Mouse (Mus musculus) heart, postnatal 14 days (tissue): ENCODE measurements around the gene St7. TPM values are rescaled to one million over a fixed set of nuclear protein-coding genes. Genes with fewer than 3 reads are reported as not detected.

Source experiments
- DNase-seq, 2 experiments: peaks; one replicate each; pipeline ENCODE4 v3.0.0; 2021 to 2022
- intact Hi-C: fragments of 180-260 bp; cut with DNase I; formaldehyde crosslinking; loops from one replicate; pipeline ENCODE4 v1.15.1; 2025
- total RNA-seq, 2 experiments: library from RNA; stranded (reverse); gene quantifications; 2 replicates each; pipeline ENCODE4 v1.2.3; 2021

St7 gene
- total RNA-seq, 2 experiments from 2014 or later: 19.0 to 19.3 TPM

DNA sequence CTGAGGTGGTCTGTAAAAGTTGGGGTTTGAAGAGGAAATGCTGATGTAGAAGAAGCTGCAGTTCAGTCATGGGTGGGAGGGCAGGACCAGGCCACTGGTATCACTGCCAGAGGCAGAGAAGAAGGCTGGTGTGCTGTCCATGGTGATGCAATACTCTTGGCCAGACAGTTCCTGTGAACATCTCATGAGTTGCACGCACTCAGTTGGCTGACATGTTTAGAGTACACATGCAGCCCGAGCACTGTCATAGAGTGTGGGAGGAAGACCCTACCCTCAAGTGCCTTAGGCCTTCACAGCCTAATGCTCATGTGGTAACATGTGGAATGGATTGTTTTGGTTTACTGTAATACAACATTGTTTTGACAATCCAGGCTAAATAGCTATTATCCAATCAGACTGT, 238.5 kb downstream of the St7 start:
- DNase-seq: no peak
- intact Hi-C loops: no loop called here

DNA sequence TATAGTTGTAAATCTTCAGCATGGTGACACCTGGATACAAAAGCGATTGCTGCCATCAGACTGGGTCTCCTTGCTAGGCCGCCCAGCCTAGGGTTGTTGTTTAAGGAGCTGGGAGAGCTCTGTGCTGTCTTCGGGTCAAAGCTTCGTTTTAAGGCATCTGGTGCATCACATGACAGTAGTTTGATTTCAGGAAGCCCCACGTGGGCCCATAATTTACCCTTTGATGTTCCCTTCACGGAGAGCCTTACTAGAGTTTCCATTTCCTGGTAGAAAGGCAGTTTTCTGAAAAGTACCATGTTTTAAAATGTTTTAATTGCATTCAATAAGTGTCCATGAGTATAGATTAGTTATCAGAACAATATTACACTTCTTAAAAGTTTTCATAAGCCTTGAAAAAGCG, 239.1 kb downstream of the St7 start:
- intact Hi-C loops: no loop called here
- DNase-seq: no peak

DNA sequence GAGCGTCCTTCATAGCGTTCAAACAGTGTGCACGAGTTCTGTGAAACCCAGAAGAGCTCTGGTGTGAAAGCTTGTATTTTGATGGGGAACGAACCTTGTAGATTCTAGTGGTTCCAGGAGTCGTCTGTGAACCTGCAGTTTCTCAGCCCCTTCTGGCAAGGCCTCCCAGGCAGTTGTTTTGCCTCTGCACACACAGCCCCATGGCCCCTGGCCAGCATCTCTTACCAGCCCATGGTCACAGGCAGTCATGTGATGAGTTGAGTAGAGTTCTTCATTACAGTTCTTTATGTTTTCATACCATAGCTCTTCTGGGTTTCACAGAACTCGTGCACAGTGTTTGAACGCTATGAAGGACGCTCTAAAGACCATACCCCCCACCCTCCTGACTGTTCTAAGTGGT, 240.1 kb downstream of the St7 start:
- DNase-seq: no peak
- intact Hi-C loops: no loop called here

DNA sequence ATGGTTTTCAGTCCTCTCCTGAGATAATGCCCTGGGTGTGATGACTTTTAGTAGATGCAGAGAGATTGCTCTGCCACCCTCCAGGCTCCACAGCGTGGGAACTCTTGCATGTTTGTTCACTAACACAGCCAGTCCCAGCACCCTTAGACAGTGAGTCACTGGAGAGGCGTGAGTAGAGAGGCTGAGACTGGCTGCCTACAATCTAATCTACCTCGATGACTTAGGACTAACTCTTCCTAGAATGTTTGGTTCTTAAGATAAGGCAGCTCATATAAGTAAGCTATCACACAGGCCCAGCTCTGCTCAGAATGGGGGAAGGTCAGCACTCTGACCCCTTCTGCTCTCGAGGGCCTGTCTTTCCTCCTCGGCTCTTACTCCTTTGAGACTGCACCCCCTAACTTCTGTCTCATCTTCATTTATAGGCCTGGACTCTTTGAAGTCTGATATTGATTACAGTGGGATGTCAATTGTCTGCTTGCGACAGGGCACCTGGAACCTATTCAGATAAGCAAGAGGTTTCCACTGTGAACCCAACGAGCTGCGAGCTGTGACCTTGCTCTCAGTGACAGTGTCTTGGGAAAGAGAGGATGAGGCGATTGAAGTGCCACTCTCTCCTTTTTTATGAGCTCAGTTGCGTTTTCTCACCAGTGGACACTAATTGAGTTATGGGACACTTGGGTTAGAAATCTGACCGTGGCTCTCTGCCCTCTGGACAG, 246.1 kb downstream of the St7 start:
- intact Hi-C loops: no loop called here
- no peak for DNase-seq

DNA sequence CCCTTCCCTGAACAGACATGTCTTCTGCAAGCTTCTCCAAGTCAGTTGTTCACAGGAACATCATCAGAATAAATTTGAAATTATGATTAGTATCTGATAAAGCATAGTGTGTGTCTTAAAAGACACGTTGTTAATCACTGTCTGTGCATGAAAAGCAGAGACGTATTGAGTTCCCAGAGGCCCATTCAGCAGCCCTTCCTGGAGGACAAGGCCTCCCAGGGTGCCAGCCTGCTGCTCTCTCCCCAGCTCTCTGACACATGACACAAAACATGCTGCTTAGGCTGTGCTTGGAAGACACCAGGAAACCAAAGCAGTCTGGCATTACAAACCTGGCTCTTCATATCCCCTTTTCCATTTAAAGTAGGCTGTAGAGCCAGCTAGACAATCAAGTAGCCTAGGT, 249.2 kb downstream of the St7 start:
- no peak for DNase-seq

GRCm38 (mm10) chr6:17942344-17942743, 249.6 kb downstream of the St7 start:
- intact Hi-C loops: no loop called here
- no peak for DNase-seq

More for the DNA sequence above, 249.2 kb downstream of the St7 start:
- intact Hi-C loops: no loop called here

GRCm38 (mm10) chr6:17943877-17944617, 251.3 kb downstream of the St7 start:
- DNase-seq: peak in 1 of 2 experiments; percentile 12
- intact Hi-C loops: no loop called here

- intact Hi-C loops: no loop called here
- no peak for DNase-seq
These were observed 253.7 kb downstream of the St7 start for GRCm38 (mm10) chr6:17946456-17946855.

GRCm38 (mm10) chr6:17947130-17947831, 254.5 kb downstream of the St7 start:
- no peak for DNase-seq
- intact Hi-C loops: no loop called here

DNA sequence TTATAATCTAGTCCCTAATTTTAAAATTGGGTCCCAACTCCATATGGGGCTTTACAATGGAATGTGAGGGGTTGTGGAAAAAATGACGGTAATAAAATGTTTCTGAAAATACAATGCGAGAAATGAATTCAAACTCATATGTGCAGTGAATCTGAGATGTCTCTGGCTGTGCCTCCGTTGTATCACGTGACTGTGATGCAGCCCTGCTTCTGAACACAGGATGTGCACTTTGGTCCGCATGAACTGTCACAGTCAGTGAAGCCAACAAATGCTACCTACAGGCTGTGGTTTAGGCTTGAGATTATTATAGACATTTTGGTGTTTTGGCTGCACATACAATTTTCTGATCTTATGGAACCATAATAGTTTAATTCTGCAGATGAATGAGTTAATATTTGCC, 256.4 kb downstream of the St7 start:
- intact Hi-C loops: no loop called here
- DNase-seq: no peak

GRCm38 (mm10) chr6:17951779-17952178, 259.0 kb downstream of the St7 start:
- intact Hi-C loops: no loop called here
- DNase-seq: no peak

DNA sequence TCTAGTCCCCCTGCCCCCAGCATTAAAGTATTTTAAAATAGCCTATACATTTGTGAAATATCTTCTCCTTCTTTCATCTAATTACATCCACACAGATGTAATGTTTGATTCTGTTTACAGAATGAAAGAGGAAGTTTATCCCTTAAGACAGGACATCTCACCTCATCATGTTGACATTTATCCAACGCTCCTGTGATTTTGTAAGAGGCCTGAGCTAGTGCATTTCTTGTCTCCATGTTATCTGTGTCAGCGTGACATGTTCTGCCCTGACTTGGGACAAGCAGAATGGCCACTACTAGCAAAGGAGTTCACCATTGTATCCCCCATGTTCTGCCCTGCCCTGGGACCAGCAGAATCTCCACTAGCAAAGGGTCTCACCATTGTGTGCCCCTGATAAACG, 270.7 kb downstream of the St7 start:
- intact Hi-C loops: no loop called here
- no peak for DNase-seq

- intact Hi-C loops: no loop called here
- DNase-seq: no peak
These were observed 275.9 kb downstream of the St7 start for GRCm38 (mm10) chr6:17968467-17969144.

DNA sequence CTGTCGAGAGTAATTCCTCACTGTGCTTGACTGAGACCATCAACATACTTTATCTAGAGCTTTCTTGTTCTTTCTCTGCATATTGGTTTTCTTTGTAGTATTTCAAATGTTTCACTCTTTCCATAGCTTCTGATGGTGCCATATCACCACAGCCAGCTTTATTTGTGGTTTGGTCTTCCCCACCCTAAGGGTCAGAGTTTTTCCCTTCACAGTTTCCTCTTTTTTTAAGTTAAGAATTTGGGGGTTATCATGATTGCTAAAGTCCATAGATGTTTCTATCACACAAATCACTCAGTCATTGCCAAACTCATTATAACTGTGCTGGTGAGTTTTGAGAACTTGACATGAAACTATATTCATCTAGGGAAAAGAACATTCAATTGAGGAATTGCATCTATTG, 277.1 kb downstream of the St7 start:
- intact Hi-C loops: no loop called here
- no peak for DNase-seq

DNA sequence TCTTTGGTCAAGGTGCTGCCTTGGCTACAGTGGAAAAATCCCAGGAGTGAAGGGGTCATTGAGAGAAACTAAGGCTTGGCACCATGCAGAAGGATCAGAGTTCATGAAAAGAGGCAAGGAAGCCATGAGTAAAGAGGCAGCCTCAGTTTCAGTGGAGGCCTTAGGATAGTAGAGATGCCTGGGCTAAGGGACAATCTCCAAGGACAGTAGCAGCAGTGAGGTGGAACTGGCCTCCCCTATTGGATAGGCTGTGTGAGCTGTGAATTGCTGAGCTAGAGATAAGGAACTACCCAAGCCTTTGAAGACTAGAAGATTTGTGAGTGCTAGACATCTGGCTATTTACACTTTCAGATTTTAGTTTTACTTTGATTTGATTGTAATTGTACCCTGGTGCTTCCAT, 278.7 kb downstream of the St7 start:
- intact Hi-C loops: no loop called here
- no peak for DNase-seq

- DNase-seq: no peak
- intact Hi-C loops: no loop called here
These were observed 281.7 kb downstream of the St7 start for GRCm38 (mm10) chr6:17974416-17974815.

DNA sequence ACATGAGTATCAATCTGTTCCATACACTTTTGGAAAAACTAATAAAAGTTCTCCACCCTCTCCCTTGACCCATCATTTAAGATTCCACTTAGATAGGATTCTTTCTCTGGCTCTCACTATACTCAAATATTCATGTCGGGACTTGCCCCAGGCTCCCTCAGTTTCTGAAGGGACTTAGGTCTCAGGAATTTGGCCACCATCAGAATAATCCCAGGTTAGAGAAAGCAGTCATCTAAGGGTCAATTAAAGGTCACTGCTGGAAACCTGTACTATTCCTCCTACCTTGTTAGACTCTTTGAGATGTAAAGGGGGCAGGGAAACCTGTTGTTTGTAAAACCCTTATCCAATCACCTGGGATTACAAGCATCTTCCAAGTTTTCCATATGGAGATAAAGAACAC, 284.4 kb downstream of the St7 start:
- no peak for DNase-seq
- intact Hi-C loops: no loop called here

- no peak for DNase-seq
- intact Hi-C loops: no loop called here
These were observed 285.6 kb downstream of the St7 start for GRCm38 (mm10) chr6:17978324-17978723.

DNA sequence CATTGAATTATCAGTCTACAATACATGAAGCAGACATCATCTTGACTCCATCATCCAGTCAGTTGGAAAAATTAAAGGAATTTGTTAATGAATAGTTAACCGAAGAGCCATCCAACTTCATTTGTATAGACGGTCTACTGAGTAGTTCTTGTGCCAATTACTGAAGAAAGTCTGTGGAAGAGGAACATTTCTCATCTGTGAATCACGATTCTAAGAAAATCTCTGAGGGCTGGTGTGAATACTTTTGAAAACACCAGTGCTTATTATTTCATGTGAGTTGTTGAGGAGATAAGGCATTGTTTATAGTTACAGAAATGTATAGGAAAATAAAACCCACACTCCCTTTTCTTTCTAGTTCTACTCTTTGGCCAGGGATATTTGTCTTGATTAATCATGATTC, 286.1 kb downstream of the St7 start:
- no peak for DNase-seq
- intact Hi-C loops: no loop called here

DNA sequence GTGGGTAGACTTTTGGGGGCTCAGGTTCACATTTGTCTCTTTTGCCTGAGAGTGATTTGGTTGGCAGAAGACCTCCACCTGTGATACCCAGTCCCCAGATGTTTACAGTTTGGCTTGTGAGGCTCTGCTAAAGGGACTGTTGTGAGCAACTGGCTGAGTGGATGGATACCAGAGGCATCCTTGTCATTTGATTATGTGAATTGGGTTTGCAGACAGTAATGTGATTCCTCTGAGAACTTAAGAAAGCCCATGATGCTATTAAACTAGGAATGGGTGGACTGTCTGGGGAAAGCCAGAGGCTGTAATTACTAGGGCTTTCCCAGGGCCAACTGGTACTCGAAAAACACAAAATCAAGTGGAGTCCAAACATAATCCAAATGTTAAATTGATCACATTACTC, 286.6 kb downstream of the St7 start:
- intact Hi-C loops: no loop called here
- DNase-seq: no peak
